Mouse (Mus musculus): ENCODE results near the gene Selenon. TPM values are rescaled to one million over a fixed set of nuclear protein-coding genes. Genes with fewer than 3 reads are reported as not detected.

Gene Selenon
- polyA plus RNA-seq, 1 experiment from 2014 or later = 7.9 TPM

DNA sequence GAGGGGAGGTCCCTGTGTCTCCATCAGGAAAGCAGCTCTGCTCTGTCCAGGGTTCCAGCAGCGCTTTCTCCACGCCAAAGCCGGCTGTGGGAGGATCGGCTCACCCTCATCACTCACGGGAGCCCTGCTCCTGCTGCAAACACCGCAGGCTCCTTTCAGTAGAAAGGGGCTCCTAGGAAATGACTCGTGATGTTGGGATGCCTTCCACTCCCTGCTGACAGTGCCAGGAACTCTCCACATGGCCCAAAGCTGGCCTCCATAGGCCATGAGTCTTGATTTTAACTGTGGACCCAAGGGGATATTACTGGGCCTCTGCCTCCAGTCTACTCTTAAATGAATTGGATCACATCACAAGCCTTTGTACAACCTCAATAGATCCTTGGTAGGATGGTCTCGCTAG is 17.9 kb upstream of the Selenon start:
- H3K4me2 ChIP-seq (ENCODE audit: low read depth, low read length) = no peak overlapping the region
- no peak overlapping the region for H3K9ac ChIP-seq (ENCODE audit: low read length)
- H3K4me1 ChIP-seq (ENCODE audit: control insufficient read depth, insufficient read depth, low read length) = no peaks in the 10 kb centered on the region
- 0 out of 2 replicates have a peak, but pooled peaks cover 4% of the 10 kb centered on the region for H3K36me3 ChIP-seq (ENCODE audit: control insufficient read depth, insufficient read depth, low read length)
- no peak overlapping the region for H3K27ac ChIP-seq (ENCODE audit: low read length)
- 0 out of 2 replicates have a peak, but pooled peaks cover 3% of the 10 kb centered on the region for H3K9me3 ChIP-seq (replicated peaks; ENCODE audit: control insufficient read depth, low read length)
- H3K27me3 ChIP-seq (ENCODE audit: control insufficient read depth, insufficient read depth, low read length) = no peaks in the 10 kb centered on the region
- no peak for ATAC-seq (ENCODE audit: insufficient read depth, low FRiP score)
- no peak overlapping the region for H3K4me3 ChIP-seq (replicated peaks; ENCODE audit: low read length)
- WGBS = 77% methylated on average over 8 of the region's 8 CpGs

DNA sequence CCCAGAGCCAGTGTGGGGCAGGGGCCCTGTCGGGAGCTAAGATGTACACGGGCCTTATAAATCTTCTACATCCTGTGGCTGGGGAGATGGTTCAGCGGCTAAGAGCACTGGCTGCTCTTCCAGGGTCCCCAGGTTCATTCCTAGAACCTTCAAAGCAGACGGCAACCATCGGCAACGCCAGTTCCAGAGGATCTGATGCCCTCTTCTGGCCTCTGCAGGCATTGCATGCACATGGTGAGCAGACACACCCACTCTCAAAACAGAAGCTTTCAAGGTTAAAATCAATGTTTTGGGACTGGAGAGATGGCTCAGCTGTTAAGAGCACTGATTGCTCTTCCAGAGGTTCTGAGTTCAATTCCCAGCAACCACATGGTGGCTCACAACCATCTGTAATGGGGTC is 17.2 kb upstream of the Selenon start:
- Histone ChIP-seq H3K27me3 (ENCODE audit: control insufficient read depth, insufficient read depth, low read length) (no peaks in the 10 kb centered on the region), H3K4me3 (replicated peaks; ENCODE audit: low read length) (no peak overlapping the region), H3K27ac (ENCODE audit: low read length) (no peak overlapping the region), H3K36me3 (ENCODE audit: control insufficient read depth, insufficient read depth, low read length) (0 out of 2 replicates have a peak, but pooled peaks cover 4% of the 10 kb centered on the region), H3K9me3 (replicated peaks; ENCODE audit: control insufficient read depth, low read length) (0 out of 2 replicates have a peak, but pooled peaks cover 3% of the 10 kb centered on the region), H3K4me2 (ENCODE audit: low read depth, low read length) (no peak overlapping the region), H3K9ac (ENCODE audit: low read length) (no peak overlapping the region), H3K4me1 (ENCODE audit: control insufficient read depth, insufficient read depth, low read length) (no peaks in the 10 kb centered on the region)
- ATAC-seq (ENCODE audit: insufficient read depth, low FRiP score) = no peak
- 79% methylated on average over 6 of the region's 6 CpGs for WGBS

DNA sequence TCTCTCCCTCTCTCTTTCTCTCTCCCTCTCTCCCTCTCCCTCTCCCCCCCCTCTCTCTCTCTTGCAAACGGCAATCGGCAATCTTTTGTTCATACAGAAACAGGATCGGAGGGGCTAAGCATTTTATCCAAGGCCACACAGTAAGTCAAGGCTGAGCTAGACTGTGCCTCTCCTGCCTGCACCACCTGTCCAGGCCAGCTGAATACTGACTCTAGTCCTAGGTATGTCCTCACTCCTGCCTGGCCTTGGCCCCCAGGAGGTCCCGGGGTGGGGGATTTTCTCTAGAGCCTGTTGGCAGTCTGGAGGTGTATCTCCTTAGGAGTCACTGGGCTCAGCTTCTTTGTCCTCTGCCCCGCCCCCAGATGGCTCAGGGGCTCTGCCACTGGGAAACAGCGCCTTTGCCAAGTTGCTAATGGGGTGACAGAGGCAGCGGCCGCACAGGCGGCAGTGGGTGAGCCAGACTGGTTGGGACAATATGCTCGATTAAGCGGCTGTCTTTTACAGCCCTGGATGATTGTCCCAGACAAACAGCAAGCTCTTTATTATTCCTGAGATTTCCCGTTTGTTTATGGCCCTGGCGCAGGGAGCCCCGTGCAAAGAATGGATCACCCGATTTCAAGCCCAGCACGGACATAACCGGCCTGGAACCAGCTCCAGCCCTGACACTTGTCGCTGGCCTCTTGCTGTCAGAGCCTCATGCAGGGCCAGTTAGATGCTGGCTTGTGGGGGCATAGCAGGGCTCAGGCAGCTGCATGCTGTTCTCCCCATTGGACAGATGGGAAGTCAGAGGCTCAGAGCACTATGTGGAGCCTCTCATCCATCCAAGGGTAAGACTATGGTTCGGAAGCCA is 15.6 kb upstream of the Selenon start:
- Histone ChIP-seq H3K9me3 (replicated peaks; ENCODE audit: control insufficient read depth, low read length) (0 out of 2 replicates have a peak, but pooled peaks cover 3% of the 10 kb centered on the region), H3K4me1 (ENCODE audit: control insufficient read depth, insufficient read depth, low read length) (no peaks in the 10 kb centered on the region), H3K9ac (ENCODE audit: low read length) (no peak overlapping the region), H3K4me3 (replicated peaks; ENCODE audit: low read length) (no peak overlapping the region), H3K4me2 (ENCODE audit: low read depth, low read length) (no peak overlapping the region), H3K27ac (ENCODE audit: low read length) (no peak overlapping the region), H3K27me3 (ENCODE audit: control insufficient read depth, insufficient read depth, low read length) (no peaks in the 10 kb centered on the region), H3K36me3 (ENCODE audit: control insufficient read depth, insufficient read depth, low read length) (0 out of 2 replicates have a peak, but pooled peaks cover 4% of the 10 kb centered on the region)
- WGBS = 37% methylated on average over 19 of the region's 19 CpGs
- no peak for ATAC-seq (ENCODE audit: insufficient read depth, low FRiP score)

DNA sequence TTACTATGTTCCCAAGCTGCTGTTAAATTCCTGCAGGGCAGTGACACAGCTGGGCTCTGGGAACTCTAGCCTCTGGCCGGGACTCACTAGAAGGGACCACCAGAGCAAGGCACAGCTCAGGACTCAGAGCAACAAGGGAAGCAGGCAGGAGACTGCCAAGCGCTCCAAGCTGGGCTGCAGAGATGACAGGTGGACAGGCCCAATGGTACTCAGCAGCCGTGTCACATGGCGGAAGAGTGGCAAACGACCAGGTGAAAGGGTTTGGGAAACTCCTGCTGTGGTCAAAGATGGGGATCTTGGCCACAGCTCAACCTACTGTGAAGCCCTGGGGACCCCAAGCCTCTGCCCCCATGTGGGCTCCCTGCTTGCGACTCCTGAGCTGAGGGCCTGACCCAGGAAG is 12.1 kb upstream of the Selenon start:
- H3K27me3 ChIP-seq (ENCODE audit: control insufficient read depth, insufficient read depth, low read length) = no peaks in the 10 kb centered on the region
- H3K9ac ChIP-seq (ENCODE audit: low read length) = no peak overlapping the region
- 80% methylated on average over 6 of the region's 6 CpGs for WGBS
- H3K9me3 ChIP-seq (replicated peaks; ENCODE audit: control insufficient read depth, low read length) = 0 out of 2 replicates have a peak, but pooled peaks cover 1% of the 10 kb centered on the region
- 0 out of 2 replicates have a peak, but pooled peaks cover 4% of the 10 kb centered on the region for H3K36me3 ChIP-seq (ENCODE audit: control insufficient read depth, insufficient read depth, low read length)
- no peak overlapping the region for H3K27ac ChIP-seq (ENCODE audit: low read length)
- H3K4me2 ChIP-seq (ENCODE audit: low read depth, low read length) = no peak overlapping the region
- H3K4me3 ChIP-seq (replicated peaks; ENCODE audit: low read length) = no peak overlapping the region
- no peaks in the 10 kb centered on the region for H3K4me1 ChIP-seq (ENCODE audit: control insufficient read depth, insufficient read depth, low read length)
- ATAC-seq (ENCODE audit: insufficient read depth, low FRiP score) = no peak

DNA sequence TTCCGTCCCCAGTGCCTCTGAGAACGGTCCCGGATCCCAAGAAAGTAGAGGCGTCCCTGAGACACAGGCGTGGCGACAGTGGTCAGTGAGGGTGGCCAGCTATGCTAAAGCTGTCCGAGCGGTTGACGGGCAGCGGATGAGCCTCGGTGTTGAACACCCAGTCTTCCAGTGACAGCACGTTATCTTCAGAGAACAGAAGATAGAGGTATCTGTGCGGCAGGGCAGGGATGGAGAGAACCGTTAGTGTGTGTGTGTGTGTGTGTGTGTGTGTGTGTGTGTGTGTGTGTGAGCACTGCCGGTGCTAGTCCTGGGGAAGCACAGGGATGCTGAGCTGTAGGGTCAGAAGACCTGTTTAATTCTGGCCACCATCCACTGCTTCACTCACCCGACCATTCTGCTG is 11.7 kb upstream of the Selenon start:
- Histone ChIP-seq H3K9me3 (replicated peaks; ENCODE audit: control insufficient read depth, low read length) (no peaks in the 10 kb centered on the region), H3K4me1 (ENCODE audit: control insufficient read depth, insufficient read depth, low read length) (no peaks in the 10 kb centered on the region), H3K36me3 (ENCODE audit: control insufficient read depth, insufficient read depth, low read length) (0 out of 2 replicates have a peak, but pooled peaks cover 4% of the 10 kb centered on the region), H3K4me2 (ENCODE audit: low read depth, low read length) (no peak overlapping the region), H3K4me3 (replicated peaks; ENCODE audit: low read length) (no peak overlapping the region), H3K27ac (ENCODE audit: low read length) (no peak overlapping the region), H3K9ac (ENCODE audit: low read length) (no peak overlapping the region), H3K27me3 (ENCODE audit: control insufficient read depth, insufficient read depth, low read length) (no peaks in the 10 kb centered on the region)
- ATAC-seq (ENCODE audit: insufficient read depth, low FRiP score) = no peak
- 86% methylated on average over 16 of the region's 16 CpGs for WGBS

DNA sequence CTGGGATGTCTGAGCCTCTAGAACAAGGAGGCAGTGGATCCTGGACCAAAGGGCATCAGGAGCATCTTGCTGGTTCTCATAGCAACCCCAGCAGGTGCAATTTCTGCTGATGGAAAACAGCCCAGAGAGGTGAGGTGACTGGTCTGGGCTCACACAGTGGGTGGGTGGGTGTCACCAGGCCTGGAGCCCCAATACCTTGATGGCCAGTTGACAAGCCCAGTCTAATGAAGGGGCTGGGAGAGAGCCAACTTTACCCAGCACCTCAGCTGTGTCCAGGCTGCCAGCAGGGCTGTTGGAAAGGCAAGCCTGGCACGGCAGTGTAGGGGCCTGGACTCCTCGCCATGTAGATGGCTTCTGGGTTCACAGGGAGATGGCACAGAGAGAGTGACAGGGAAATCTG is 10.0 kb upstream of the Selenon start:
- Histone ChIP-seq H3K27ac (ENCODE audit: low read length) (no peak overlapping the region), H3K36me3 (ENCODE audit: control insufficient read depth, insufficient read depth, low read length) (0 out of 2 replicates have a peak, but pooled peaks cover 4% of the 10 kb centered on the region), H3K27me3 (ENCODE audit: control insufficient read depth, insufficient read depth, low read length) (no peaks in the 10 kb centered on the region), H3K4me1 (ENCODE audit: control insufficient read depth, insufficient read depth, low read length) (no peaks in the 10 kb centered on the region; the same call in 1 of the 2 replicates), H3K4me3 (replicated peaks; ENCODE audit: low read length) (no peak overlapping the region), H3K4me2 (ENCODE audit: low read depth, low read length) (no peak overlapping the region), H3K9me3 (replicated peaks; ENCODE audit: control insufficient read depth, low read length) (no peaks in the 10 kb centered on the region), H3K9ac (ENCODE audit: low read length) (no peak overlapping the region)
- ATAC-seq (ENCODE audit: insufficient read depth, low FRiP score) = no peak
- 87% methylated on average over 2 of the region's 2 CpGs for WGBS

DNA sequence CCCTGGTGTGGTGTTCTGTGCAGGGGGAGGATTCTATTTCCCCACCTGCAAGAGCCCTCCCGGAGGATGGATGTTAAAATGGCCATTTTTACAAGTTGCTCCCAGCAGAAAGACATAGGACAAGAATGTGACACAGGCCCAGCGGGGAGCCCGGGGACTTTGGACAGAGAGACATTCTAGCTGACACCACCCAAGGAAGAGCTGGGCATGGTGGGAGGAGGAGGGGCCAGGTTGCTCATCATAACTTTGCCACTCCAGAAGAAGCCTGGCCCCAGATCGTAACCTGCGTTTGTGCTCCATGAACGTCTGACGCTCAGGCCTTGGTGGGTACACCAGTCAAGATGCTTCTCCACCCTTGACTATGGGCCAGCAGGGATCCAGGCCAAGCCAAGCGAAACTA is 8.7 kb upstream of the Selenon start:
- Histone ChIP-seq H3K4me1 (ENCODE audit: control insufficient read depth, insufficient read depth, low read length) (no peaks in the 10 kb centered on the region; the same call in 1 of the 2 replicates), H3K9me3 (replicated peaks; ENCODE audit: control insufficient read depth, low read length) (no peaks in the 10 kb centered on the region), H3K36me3 (ENCODE audit: control insufficient read depth, insufficient read depth, low read length) (0 out of 2 replicates have a peak, but pooled peaks cover 4% of the 10 kb centered on the region), H3K9ac (ENCODE audit: low read length) (no peak overlapping the region), H3K27ac (ENCODE audit: low read length) (no peak overlapping the region), H3K4me3 (replicated peaks; ENCODE audit: low read length) (no peak overlapping the region), H3K4me2 (ENCODE audit: low read depth, low read length) (no peak overlapping the region), H3K27me3 (ENCODE audit: control insufficient read depth, insufficient read depth, low read length) (no peaks in the 10 kb centered on the region)
- WGBS = 92% methylated on average over 8 of the region's 8 CpGs
- ATAC-seq (ENCODE audit: insufficient read depth, low FRiP score) = no peak

DNA sequence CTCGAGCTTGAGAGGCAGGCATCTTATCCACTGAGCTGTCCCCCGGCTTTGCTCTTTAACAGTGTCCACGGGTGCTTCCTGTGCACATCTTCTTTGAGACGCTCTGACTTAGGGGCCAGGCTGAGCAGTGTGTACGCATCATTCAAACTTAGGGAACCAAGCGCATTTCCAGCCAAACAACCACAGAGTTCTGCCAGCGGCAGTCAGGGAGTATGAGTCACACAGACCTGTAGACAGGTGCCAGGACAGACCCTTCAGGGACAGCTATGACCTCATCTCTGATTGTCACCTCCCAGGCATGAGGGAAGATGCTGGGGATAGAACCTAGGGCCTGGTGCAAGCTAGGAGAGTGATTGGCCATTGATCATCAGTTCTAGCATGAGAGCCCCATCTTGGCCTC is 7.2 kb upstream of the Selenon start:
- Histone ChIP-seq H3K9me3 (replicated peaks; ENCODE audit: control insufficient read depth, low read length) (no peaks in the 10 kb centered on the region), H3K4me2 (ENCODE audit: low read depth, low read length) (no peak overlapping the region), H3K4me1 (ENCODE audit: control insufficient read depth, insufficient read depth, low read length) (no peaks in the 10 kb centered on the region; the same call in 1 of the 2 replicates), H3K27ac (ENCODE audit: low read length) (no peak overlapping the region), H3K36me3 (ENCODE audit: control insufficient read depth, insufficient read depth, low read length) (no peaks in the 10 kb centered on the region), H3K27me3 (ENCODE audit: control insufficient read depth, insufficient read depth, low read length) (no peaks in the 10 kb centered on the region), H3K4me3 (replicated peaks; ENCODE audit: low read length) (no peak overlapping the region), H3K9ac (ENCODE audit: low read length) (no peak overlapping the region)
- 70% methylated on average over 7 of the region's 7 CpGs for WGBS
- ATAC-seq (ENCODE audit: insufficient read depth, low FRiP score) = no peak

DNA sequence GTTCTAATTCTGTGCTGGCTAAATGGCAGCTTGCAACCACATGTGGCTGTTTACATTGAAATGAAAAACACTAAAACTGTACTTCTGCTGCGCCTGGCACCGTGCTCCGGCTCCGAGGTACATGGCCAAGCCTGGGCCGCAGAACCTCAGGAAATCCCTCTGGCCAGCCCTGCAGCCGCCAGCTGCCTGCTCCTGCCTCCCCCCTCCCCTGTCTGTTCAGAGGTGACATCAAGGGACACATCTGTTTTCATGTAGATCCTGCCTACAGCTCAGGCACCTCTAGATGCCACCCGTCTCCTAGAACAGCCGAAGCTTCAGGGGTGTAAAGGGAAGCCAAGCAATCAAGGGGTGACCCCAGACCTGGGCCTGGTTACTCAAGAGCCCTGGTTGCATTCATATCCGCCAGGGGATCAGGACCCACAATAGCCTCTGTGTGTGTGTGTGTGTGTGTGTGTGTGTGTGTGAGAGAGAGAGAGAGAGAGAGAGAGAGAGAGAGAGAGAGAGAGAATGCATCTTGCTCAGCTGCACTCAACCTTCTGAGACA is 6.7 kb upstream of the Selenon start:
- 59% methylated on average over 9 of the region's 9 CpGs for WGBS
- H3K9me3 ChIP-seq (replicated peaks; ENCODE audit: control insufficient read depth, low read length) = no peaks in the 10 kb centered on the region
- H3K36me3 ChIP-seq (ENCODE audit: control insufficient read depth, insufficient read depth, low read length) = no peaks in the 10 kb centered on the region
- no peak overlapping the region for H3K27ac ChIP-seq (ENCODE audit: low read length)
- H3K9ac ChIP-seq (ENCODE audit: low read length) = no peak overlapping the region
- no peaks in the 10 kb centered on the region for H3K27me3 ChIP-seq (ENCODE audit: control insufficient read depth, insufficient read depth, low read length)
- no peak overlapping the region for H3K4me3 ChIP-seq (replicated peaks; ENCODE audit: low read length)
- no peaks in the 10 kb centered on the region; the same call in 1 of the 2 replicates for H3K4me1 ChIP-seq (ENCODE audit: control insufficient read depth, insufficient read depth, low read length)
- no peak; the same call in 1 of the 2 replicates for ATAC-seq (ENCODE audit: insufficient read depth, low FRiP score)
- no peak overlapping the region for H3K4me2 ChIP-seq (ENCODE audit: low read depth, low read length)

Data from stomach, embryonic 16.5 days (tissue).